30 mouse cellular contexts compared by ENCODE assay signal in genomic region chr7:99162462-99162861, GRCm38 (mm10). TPM values are rescaled to one million over a fixed set of nuclear protein-coding genes. Genes with fewer than 3 reads are reported as not detected.
DNase-seq lines count a peak whose midpoint lies in the region; ATAC-seq lines count a peak whose summit lies in the region.
"Had no signal": no experiment of that assay in that cellular context is flagged by ENCODE, and none has a peak within 500 bp of the region (broad histone marks: within the 10 kb centered on the region; RNA-seq: fewer than 3 reads in every experiment).

No protein-coding gene starts in this region.

- no peaks in the 10 kb centered on the region for H3K9me3 ChIP-seq in kidney, embryonic 15.5 days (replicated peaks)
- H3K9me3 ChIP-seq in kidney, embryonic 16.5 days (ENCODE audit: low read length): no peaks in the 10 kb centered on the region
- no peaks in the 10 kb centered on the region for H3K9me3 ChIP-seq in liver, embryonic 13.5 days (replicated peaks)
- H3K9me3 ChIP-seq in liver, embryonic 12.5 days (replicated peaks): no peaks in the 10 kb centered on the region
- H3K9me3 ChIP-seq in intestine, embryonic 16.5 days (ENCODE audit: control insufficient read depth, low read length): no peaks in the 10 kb centered on the region
- H3K9me3 ChIP-seq: embryonic facial prominence, embryonic 13.5 days; forebrain, embryonic 10.5 days; forebrain, embryonic 15.5 days; heart, embryonic 10.5 days; heart, embryonic 15.5 days; midbrain, embryonic 10.5 days; neural tube, embryonic 12.5 days had no signal

- ATAC-seq in kidney, embryonic 15.5 days (replicated peaks; ENCODE audit: low FRiP score): no peak
- no peak for ATAC-seq in kidney, embryonic 16.5 days (ENCODE audit: low FRiP score, low TSS enrichment)
- no peak for ATAC-seq in liver, embryonic 13.5 days (ENCODE audit: low read depth)
- ATAC-seq in liver, embryonic 12.5 days: no peak
- ATAC-seq in intestine, embryonic 16.5 days: no peak
- no peak for ATAC-seq in megakaryocyte progenitor cell, adult 5-6 weeks (replicated peaks; ENCODE audit: poor library complexity)
- ATAC-seq: activated CD4-positive, CD25-positive, alpha-beta regulatory T cell, adult 4 months; CD4-positive, CD25-positive, alpha-beta regulatory T cell, adult 4 months; forebrain, embryonic 15.5 days; midbrain, embryonic 16.5 days had no signal

- no peak overlapping the region for H3K4me2 ChIP-seq in kidney, embryonic 15.5 days
- H3K4me2 ChIP-seq in kidney, embryonic 16.5 days (replicated peaks; ENCODE audit: low read depth, low read length): no peak overlapping the region
- H3K4me2 ChIP-seq in liver, embryonic 13.5 days: no peak overlapping the region
- no peak overlapping the region for H3K4me2 ChIP-seq in liver, embryonic 12.5 days
- H3K4me2 ChIP-seq in intestine, embryonic 16.5 days (ENCODE audit: low read depth, low read length): 0 out of 2 replicates have a peak overlapping the region, but pooled peaks have one; percentile 10
- H3K4me2 ChIP-seq: embryonic facial prominence, embryonic 13.5 days; forebrain, embryonic 15.5 days; heart, embryonic 15.5 days; neural tube, embryonic 12.5 days had no signal

- H3K4me3 ChIP-seq in kidney, embryonic 15.5 days (replicated peaks): no peak overlapping the region
- no peak overlapping the region for H3K4me3 ChIP-seq in kidney, embryonic 16.5 days (ENCODE audit: low read length)
- no peak overlapping the region for H3K4me3 ChIP-seq in liver, embryonic 13.5 days (replicated peaks)
- no peak overlapping the region for H3K4me3 ChIP-seq in liver, embryonic 12.5 days
- no peak overlapping the region for H3K4me3 ChIP-seq in brown adipose tissue, adult 24 weeks (ENCODE audit: insufficient read depth, low read depth, low read length)
- H3K4me3 ChIP-seq in intestine, embryonic 16.5 days (ENCODE audit: low read length): no peak overlapping the region
- H3K4me3 ChIP-seq: embryonic facial prominence, embryonic 13.5 days; forebrain, embryonic 10.5 days; forebrain, embryonic 15.5 days; heart, embryonic 10.5 days; heart, embryonic 15.5 days; midbrain, embryonic 10.5 days; myocyte; neural tube, embryonic 12.5 days had no signal

- 86% methylated on average over 7 of the region's 7 CpGs for WGBS in kidney, embryonic 15.5 days
- WGBS in kidney, embryonic 16.5 days: 91% methylated on average over 7 of the region's 7 CpGs
- WGBS in liver, embryonic 13.5 days (ENCODE audit: insufficient replicate concordance): 67% methylated on average over 7 of the region's 7 CpGs
- 79% methylated on average over 7 of the region's 7 CpGs for WGBS in liver, embryonic 12.5 days (ENCODE audit: insufficient replicate concordance)
- WGBS in intestine, embryonic 16.5 days: 89% methylated on average over 7 of the region's 7 CpGs

- peak overlapping the region; percentile 60; the same call in 1 of the 2 replicates for H3K27ac ChIP-seq in kidney, embryonic 15.5 days
- no peak overlapping the region for H3K27ac ChIP-seq in kidney, embryonic 16.5 days (ENCODE audit: low read length)
- peak overlapping the region; percentile 19; the same call in 1 of the 2 replicates for H3K27ac ChIP-seq in liver, embryonic 13.5 days
- no peak overlapping the region for H3K27ac ChIP-seq in liver, embryonic 12.5 days
- peak overlapping the region; percentile 69; the same call in 1 of the 2 replicates for H3K27ac ChIP-seq in brown adipose tissue, adult 24 weeks (replicated peaks; ENCODE audit: low read depth, low read length)
- peak overlapping the region; percentile 89 for H3K27ac ChIP-seq in intestine, embryonic 16.5 days (ENCODE audit: low read length)
- H3K27ac ChIP-seq: embryonic facial prominence, embryonic 13.5 days; forebrain, embryonic 15.5 days; heart, embryonic 15.5 days; midbrain, embryonic 10.5 days; neural tube, embryonic 12.5 days had no signal

- DNase-seq in liver, embryonic 13.5 days: no peak
- no peak for DNase-seq in retina, postnatal 1 day
- DNase-seq: adrenal gland, adult 8-10 months; cerebellum, adult 11 months; cerebellum, adult 9-11 months; gastrocnemius, postnatal 10 days; kidney, adult 18-20 months; kidney, postnatal 14 days; left cerebral cortex, postnatal 4 days; lung, adult 18-20 months; lung, postnatal 14 days; right cerebral cortex, postnatal 4 days; thymus, postnatal 4 days had no signal

- no peak overlapping the region for H3K9ac ChIP-seq in kidney, embryonic 15.5 days
- H3K9ac ChIP-seq in kidney, embryonic 16.5 days (replicated peaks; ENCODE audit: low read length): no peak overlapping the region
- H3K9ac ChIP-seq in liver, embryonic 13.5 days: no peak overlapping the region
- no peak overlapping the region for H3K9ac ChIP-seq in liver, embryonic 12.5 days
- peak overlapping the region; percentile 38; the same call in 1 of the 2 replicates for H3K9ac ChIP-seq in intestine, embryonic 16.5 days (ENCODE audit: low read depth, low read length)
- H3K9ac ChIP-seq: embryonic facial prominence, embryonic 13.5 days; forebrain, embryonic 15.5 days; heart, embryonic 15.5 days; neural tube, embryonic 12.5 days had no signal

- H3K4me1 ChIP-seq in kidney, embryonic 15.5 days: peaks cover 36% of the 10 kb centered on the region
- peaks cover 11% of the 10 kb centered on the region; the same call in 1 of the 2 replicates for H3K4me1 ChIP-seq in kidney, embryonic 16.5 days (ENCODE audit: insufficient read depth, low read length)
- peaks cover 58% of the 10 kb centered on the region for H3K4me1 ChIP-seq in liver, embryonic 13.5 days (replicated peaks)
- peaks cover 16% of the 10 kb centered on the region for H3K4me1 ChIP-seq in liver, embryonic 12.5 days
- peaks cover 5% of the 10 kb centered on the region; the same call in 1 of the 2 replicates for H3K4me1 ChIP-seq in brown adipose tissue, adult 24 weeks (ENCODE audit: control insufficient read depth, insufficient read depth, insufficient read length, low read length)
- peaks cover 71% of the 10 kb centered on the region for H3K4me1 ChIP-seq in intestine, embryonic 16.5 days (ENCODE audit: control insufficient read depth, insufficient read depth, low read length)
- H3K4me1 ChIP-seq: forebrain, embryonic 15.5 days; neural tube, embryonic 12.5 days had no signal

- H3K27me3 ChIP-seq in kidney, embryonic 15.5 days: no peaks in the 10 kb centered on the region
- H3K27me3 ChIP-seq in kidney, embryonic 16.5 days (ENCODE audit: insufficient read depth, low read length): no peaks in the 10 kb centered on the region
- H3K27me3 ChIP-seq in liver, embryonic 13.5 days: no peaks in the 10 kb centered on the region
- H3K27me3 ChIP-seq in liver, embryonic 12.5 days (replicated peaks): no peaks in the 10 kb centered on the region
- H3K27me3 ChIP-seq in intestine, embryonic 16.5 days (replicated peaks; ENCODE audit: control insufficient read depth, insufficient read depth, low read length): no peaks in the 10 kb centered on the region
- H3K27me3 ChIP-seq: embryonic facial prominence, embryonic 13.5 days; forebrain, embryonic 15.5 days; heart, embryonic 15.5 days; neural tube, embryonic 12.5 days had no signal

- no peaks in the 10 kb centered on the region for H3K36me3 ChIP-seq in kidney, embryonic 15.5 days
- H3K36me3 ChIP-seq in kidney, embryonic 16.5 days (ENCODE audit: insufficient read depth, low read length): no peaks in the 10 kb centered on the region
- 0 out of 2 replicates have a peak, but pooled peaks cover 5% of the 10 kb centered on the region for H3K36me3 ChIP-seq in liver, embryonic 13.5 days
- H3K36me3 ChIP-seq in liver, embryonic 12.5 days: 0 out of 2 replicates have a peak, but pooled peaks cover 11% of the 10 kb centered on the region
- H3K36me3 ChIP-seq in intestine, embryonic 16.5 days (ENCODE audit: control insufficient read depth, insufficient read depth, low read length): no peaks in the 10 kb centered on the region
- H3K36me3 ChIP-seq: forebrain, embryonic 10.5 days; forebrain, embryonic 15.5 days; heart, embryonic 10.5 days; heart, embryonic 15.5 days; midbrain, embryonic 10.5 days; neural tube, embryonic 12.5 days had no signal

RNA-seq across cellular contexts. Expression of gene Dgat2, which starts 20.1 kb away (rescaled TPM):
- polyA plus RNA-seq in kidney, embryonic 15.5 days (2015; fragmentation: Nextera tagmentation; extraction: Ambion mirVana): 29.0 and 31.2 TPM in 2 replicates
- polyA plus RNA-seq in kidney, embryonic 16.5 days (2015; fragmentation: Nextera tagmentation; extraction: Ambion mirVana): 41.6 and 43.4 TPM in 2 replicates
- 71.1 and 73.4 TPM in 2 replicates for polyA plus RNA-seq in liver, embryonic 13.5 days (2015; fragmentation: Nextera tagmentation; extraction: Ambion mirVana)
- 57.5 and 59.3 TPM in 2 replicates for polyA plus RNA-seq in liver, embryonic 12.5 days (2016; fragmentation: Nextera tagmentation; extraction: Ambion mirVana)
- 1,082 and 1,581 TPM in 2 replicates for polyA plus RNA-seq in brown adipose tissue, adult 24 weeks (2012; ENCODE audit: insufficient read depth, insufficient read length, missing spikeins)
- polyA plus RNA-seq in intestine, embryonic 16.5 days (2015; fragmentation: Nextera tagmentation; extraction: Ambion mirVana): 325 and 488 TPM in 2 replicates
- total RNA-seq in megakaryocyte progenitor cell, adult 5-6 weeks (2015): 11.4 and 12.2 TPM in 2 replicates
- 8.5 and 12.2 TPM in 2 replicates for total RNA-seq in megakaryocyte progenitor cell, adult 5-6 weeks (2017)

RNA-seq across cellular contexts. Expression of gene Uvrag, which starts 21.5 kb away (rescaled TPM):
- 19.1 and 22.6 TPM in 2 replicates for polyA plus RNA-seq in kidney, embryonic 15.5 days (2015; fragmentation: Nextera tagmentation; extraction: Ambion mirVana)
- 16.6 and 18.7 TPM in 2 replicates for polyA plus RNA-seq in kidney, embryonic 16.5 days (2015; fragmentation: Nextera tagmentation; extraction: Ambion mirVana)
- 8.9 and 9.0 TPM in 2 replicates for polyA plus RNA-seq in liver, embryonic 13.5 days (2015; fragmentation: Nextera tagmentation; extraction: Ambion mirVana)
- 13.5 and 15.1 TPM in 2 replicates for polyA plus RNA-seq in liver, embryonic 12.5 days (2016; fragmentation: Nextera tagmentation; extraction: Ambion mirVana)
- polyA plus RNA-seq in brown adipose tissue, adult 24 weeks (2012; ENCODE audit: insufficient read depth, insufficient read length, missing spikeins): 11.5 and 12.4 TPM in 2 replicates
- 17.4 and 18.3 TPM in 2 replicates for polyA plus RNA-seq in intestine, embryonic 16.5 days (2015; fragmentation: Nextera tagmentation; extraction: Ambion mirVana)
- 22.6 and 24.6 TPM in 2 replicates for total RNA-seq in megakaryocyte progenitor cell, adult 5-6 weeks (2015)
- 33.9 TPM in 2 replicates for total RNA-seq in megakaryocyte progenitor cell, adult 5-6 weeks (2017)

Comparison
In these comparisons a context has a peak if more than half of its experiments do, and no peak if none do; other contexts are left out.
1. H3K27ac ChIP-seq: peak in kidney, embryonic 15.5 days (single experiment), liver, embryonic 13.5 days (single experiment), brown adipose tissue, adult 24 weeks (single experiment) and intestine, embryonic 16.5 days (single experiment); none in kidney, embryonic 16.5 days (single experiment) and liver, embryonic 12.5 days (single experiment).